Mouse (Mus musculus) cerebellum, postnatal 4 days (tissue): Measurements from ENCODE around the gene Ank3.

Experiments used
- DNase-seq, 2 experiments: peaks; one replicate each; pipeline ENCODE4 v3.0.0; 2022; ENCODE audit warnings: low spot score in 2 of 2, mixed read lengths in 1 of 2

Gene Ank3

GRCm38 (mm10) chr10:70049771-70050170 lies 651.2 kb downstream of the Ank3 start:
- DNase-seq: no peak

GRCm38 (mm10) chr10:70055291-70055690 lies 656.7 kb downstream of the Ank3 start:
- no peak for DNase-seq

GRCm38 (mm10) chr10:70057064-70057463 lies 658.5 kb downstream of the Ank3 start:
- no peak for DNase-seq

- DNase-seq: no peak
Measured at GRCm38 (mm10) chr10:70060021-70060688, 661.6 kb downstream of the Ank3 start.

GRCm38 (mm10) chr10:70060689-70061081 lies 662.1 kb downstream of the Ank3 start:
- DNase-seq: no peak

GRCm38 (mm10) chr10:70063881-70064555 lies 665.4 kb downstream of the Ank3 start:
- DNase-seq: no peak

GRCm38 (mm10) chr10:70065191-70065590 lies 666.6 kb downstream of the Ank3 start:
- DNase-seq: peak in 1 of 2 experiments; percentile 42

- no peak for DNase-seq
Measured at GRCm38 (mm10) chr10:70066497-70067168, 668.1 kb downstream of the Ank3 start.

- no peak for DNase-seq
Measured at GRCm38 (mm10) chr10:70067169-70068115, 668.9 kb downstream of the Ank3 start.

- no peak for DNase-seq
Measured at GRCm38 (mm10) chr10:70069321-70069720, 670.7 kb downstream of the Ank3 start.

- no peak for DNase-seq
Measured at GRCm38 (mm10) chr10:70071334-70071733, 672.8 kb downstream of the Ank3 start.
